Mouse (Mus musculus) left cerebral cortex, adult 9 months (tissue): ENCODE data around the gene Grid2.

Experiments
- DNase-seq, 2 experiments: peaks; one replicate each; pipeline ENCODE4 v3.0.0; 2022; ENCODE audit warnings: low spot score in 2 of 2

Gene Grid2

GRCm38 (mm10) chr6:64308631-64309030, 1053.0 kb downstream of the Grid2 start:
- no peak for DNase-seq

GRCm38 (mm10) chr6:64313132-64313531, 1057.5 kb downstream of the Grid2 start:
- DNase-seq, result no peak

GRCm38 (mm10) chr6:64326936-64327335, 1071.3 kb downstream of the Grid2 start:
- no peak for DNase-seq

GRCm38 (mm10) chr6:64327876-64328275, 1072.2 kb downstream of the Grid2 start:
- no peak for DNase-seq

- no peak for DNase-seq
Observed at GRCm38 (mm10) chr6:64398413-64399098, 1142.9 kb downstream of the Grid2 start.

DNA sequence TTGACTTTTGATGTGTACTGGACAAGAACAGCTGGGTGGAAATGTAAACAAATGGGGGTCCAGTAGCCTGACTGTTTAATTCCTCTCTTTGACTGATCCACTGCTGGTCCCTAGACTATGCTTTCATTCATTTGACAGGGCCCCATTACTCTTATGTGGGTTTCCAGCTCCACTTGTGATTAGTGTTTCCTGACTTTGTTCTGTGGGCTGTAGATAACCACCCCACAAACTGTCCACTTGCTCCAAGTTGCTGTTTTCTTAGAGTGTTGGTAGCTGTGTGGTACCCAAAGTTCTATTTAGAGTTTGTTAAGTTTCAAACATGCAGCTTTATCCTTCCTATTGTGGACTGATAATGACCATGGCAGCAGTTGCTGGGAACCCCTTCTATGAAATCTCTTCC, 1172.0 kb downstream of the Grid2 start:
- DNase-seq, result no peak

DNA sequence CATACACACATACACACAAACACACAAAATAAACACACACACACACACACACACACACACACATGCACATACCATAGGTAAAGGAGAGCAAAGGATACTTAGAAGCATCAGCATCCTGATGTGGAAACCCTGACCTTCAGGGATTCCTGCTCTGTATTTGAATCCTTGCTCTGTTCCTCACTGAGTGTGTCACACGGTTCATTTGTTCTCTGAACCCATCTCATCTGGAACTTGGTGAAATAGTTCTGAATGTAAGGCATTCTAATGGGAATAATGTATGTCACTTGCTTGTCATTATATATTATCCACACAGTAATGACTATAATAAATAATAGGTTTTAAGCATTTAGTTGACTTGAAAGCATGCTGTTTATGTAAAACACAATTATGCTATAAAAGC, 1173.2 kb downstream of the Grid2 start:
- DNase-seq, result no peak

- DNase-seq, result no peak
Observed at GRCm38 (mm10) chr6:64448127-64448526, 1192.5 kb downstream of the Grid2 start.

- DNase-seq, result no peak
Observed at GRCm38 (mm10) chr6:64448864-64449355, 1193.2 kb downstream of the Grid2 start.

GRCm38 (mm10) chr6:64450770-64451169, 1195.1 kb downstream of the Grid2 start:
- no peak for DNase-seq

DNA sequence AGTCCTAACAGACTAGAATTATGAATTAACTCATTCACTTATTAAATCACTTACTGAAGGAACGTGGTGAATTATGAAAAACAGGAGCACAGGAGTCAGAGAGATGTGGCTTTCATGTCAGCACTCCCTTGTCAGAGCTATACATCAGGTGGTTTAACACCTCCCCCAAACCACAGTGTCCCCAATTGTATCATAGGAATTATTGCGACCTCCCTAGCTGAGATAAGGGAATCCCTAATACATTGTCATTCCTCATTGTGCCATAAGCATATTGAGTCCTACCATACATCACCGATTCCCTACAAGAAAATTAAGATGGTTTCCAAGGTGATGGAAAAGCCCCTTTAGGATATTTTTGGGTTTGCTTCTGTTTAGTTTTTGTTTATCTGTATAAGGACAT, 1224.2 kb downstream of the Grid2 start:
- DNase-seq, result no peak

- DNase-seq, result no peak
Observed at GRCm38 (mm10) chr6:64480592-64480991, 1224.9 kb downstream of the Grid2 start.

- DNase-seq, result no peak
Observed at GRCm38 (mm10) chr6:64490313-64491067, 1234.8 kb downstream of the Grid2 start.

DNA sequence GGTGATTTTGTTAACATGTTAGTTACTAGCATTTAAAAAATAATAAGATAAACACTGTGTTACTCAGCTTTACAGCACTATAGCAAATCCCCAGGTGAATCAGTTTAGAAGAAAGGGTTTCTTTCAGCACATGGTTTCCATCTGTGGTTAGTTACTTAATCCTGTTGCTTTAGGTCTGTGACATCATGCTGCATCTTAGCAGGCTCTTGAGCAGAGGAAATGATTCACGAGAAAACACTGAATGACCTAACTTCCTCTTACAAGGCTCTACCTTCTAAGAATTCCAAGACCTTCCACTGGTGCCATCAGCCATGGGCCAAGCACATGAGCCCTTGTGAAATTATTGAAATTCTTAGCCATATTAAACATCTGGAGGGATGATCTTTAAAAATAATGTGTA, 1248.7 kb downstream of the Grid2 start:
- no peak for DNase-seq

- no peak for DNase-seq
Observed at GRCm38 (mm10) chr6:64542168-64542567, 1286.5 kb downstream of the Grid2 start.

GRCm38 (mm10) chr6:64553645-64554044, 1298.0 kb downstream of the Grid2 start:
- no peak for DNase-seq

DNA sequence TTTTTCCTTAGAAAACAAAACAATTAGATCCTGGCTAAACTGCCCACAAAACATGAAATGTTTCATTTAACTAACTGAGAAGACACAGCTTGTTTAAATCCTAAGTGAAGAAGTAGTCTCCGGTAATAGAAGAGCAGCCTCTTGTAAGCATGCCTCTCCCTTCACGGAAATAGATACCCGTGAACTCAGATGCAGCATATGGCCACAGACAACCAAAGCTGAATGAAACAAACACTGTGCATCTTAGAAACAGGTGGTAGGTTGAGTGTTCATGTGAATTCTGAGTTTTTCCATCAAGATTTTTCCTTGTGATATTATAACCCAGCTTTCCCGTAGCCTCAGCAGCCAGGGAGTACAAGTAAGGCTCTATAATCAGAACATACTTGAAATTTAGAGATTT, 1299.5 kb downstream of the Grid2 start:
- peak in 1 of 2 experiments; percentile 14 for DNase-seq

GRCm38 (mm10) chr6:64568599-64568998, 1312.9 kb downstream of the Grid2 start:
- peak in 1 of 2 experiments; percentile 63 for DNase-seq

DNA sequence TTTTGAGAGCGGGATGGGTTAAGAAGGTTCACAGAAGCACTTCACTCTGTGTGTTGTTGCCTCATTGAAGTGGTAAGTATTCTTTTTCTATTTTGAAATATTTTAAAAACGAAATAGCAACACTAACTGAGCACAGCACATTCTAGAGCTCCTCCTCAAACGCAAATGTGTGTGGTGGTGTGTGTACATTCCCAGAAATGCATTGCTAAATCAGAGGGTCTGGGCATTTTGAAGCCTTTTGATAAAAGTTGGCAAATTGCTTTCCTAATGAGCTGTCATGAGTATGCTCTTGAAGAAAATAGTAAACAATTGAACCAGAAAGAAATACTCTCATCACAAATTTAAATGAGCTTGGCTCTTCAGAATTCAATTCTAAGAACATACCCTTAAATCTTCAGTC, 1325.7 kb downstream of the Grid2 start:
- DNase-seq, result no peak

DNA sequence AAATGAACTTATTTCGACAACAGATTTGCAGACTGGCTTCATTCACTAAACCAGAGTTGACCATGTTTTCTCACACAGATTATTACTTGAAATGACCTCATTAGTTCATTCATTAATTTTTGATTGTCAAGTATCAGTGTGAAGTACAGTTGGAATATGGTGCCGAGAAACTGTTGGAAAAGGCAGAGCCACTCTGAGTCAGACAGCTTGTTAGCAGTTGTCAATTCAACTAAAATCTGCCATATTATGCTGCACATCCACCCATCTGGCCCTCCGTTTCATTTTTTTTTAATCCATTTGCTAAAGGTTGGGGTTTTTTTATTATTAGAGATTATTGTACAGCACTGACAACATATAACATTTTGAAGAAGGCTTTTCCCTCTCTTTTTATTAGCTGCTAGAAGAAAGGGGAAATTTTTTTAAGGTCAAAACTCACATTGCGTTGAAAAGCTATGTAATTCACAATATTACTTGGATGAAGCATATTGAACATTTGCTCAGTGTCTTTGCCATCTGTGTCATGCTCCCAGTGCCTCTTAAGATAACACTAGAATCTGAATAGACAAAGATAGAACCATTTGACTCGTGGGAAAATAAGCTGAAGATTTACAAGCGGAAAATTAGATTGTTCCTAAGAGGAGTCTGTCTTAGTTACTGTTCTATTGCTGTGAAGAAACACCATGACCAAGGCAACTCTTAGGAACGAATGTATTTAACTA, 1333.0 kb downstream of the Grid2 start:
- no peak for DNase-seq

GRCm38 (mm10) chr6:64596261-64596660, 1340.6 kb downstream of the Grid2 start:
- peak in 1 of 2 experiments; percentile 7 for DNase-seq

DNA sequence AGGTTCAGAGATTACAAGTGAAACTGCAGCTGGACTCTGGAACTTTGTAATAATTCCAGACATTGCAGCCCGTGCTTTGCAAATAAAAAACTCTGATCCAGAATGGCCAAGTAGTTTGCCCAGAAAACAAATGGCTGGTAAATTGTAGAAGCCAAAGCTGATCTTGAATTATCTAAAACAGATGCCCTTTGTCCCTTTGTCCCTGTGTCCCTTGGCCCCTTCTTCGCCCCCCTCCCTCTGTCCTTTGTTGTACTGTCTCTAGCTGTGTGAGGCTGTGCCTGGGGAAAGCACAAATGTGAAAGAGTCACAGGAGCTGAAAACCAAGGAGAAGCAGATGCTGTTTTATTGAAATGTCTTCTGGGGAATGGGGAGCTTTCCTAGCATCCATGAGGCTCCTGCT, 1341.2 kb downstream of the Grid2 start:
- DNase-seq, result peak in 1 of 2 experiments; percentile 18
